Mouse (Mus musculus) cerebellum, adult 2 months (tissue): ENCODE data around the gene Etfb.

ENCODE experiments used
- CTCF ChIP-seq: fragments of 200-500 bp; IDR thresholded peaks from 2 replicates; pipeline ENCODE4 v1.5.1; 2011; ENCODE audit warnings: low read depth, mild to moderate bottlenecking, control low read depth, low read length, moderate library complexity, borderline replicate concordance; ENCODE audit not compliant: insufficient read depth
- POLR2A ChIP-seq: fragments of 200-500 bp; IDR thresholded peaks from 2 replicates; pipeline ENCODE4 v1.6.1; 2011; ENCODE audit warnings: low read length, control low read depth, borderline replicate concordance; ENCODE audit not compliant: insufficient read depth

DNA sequence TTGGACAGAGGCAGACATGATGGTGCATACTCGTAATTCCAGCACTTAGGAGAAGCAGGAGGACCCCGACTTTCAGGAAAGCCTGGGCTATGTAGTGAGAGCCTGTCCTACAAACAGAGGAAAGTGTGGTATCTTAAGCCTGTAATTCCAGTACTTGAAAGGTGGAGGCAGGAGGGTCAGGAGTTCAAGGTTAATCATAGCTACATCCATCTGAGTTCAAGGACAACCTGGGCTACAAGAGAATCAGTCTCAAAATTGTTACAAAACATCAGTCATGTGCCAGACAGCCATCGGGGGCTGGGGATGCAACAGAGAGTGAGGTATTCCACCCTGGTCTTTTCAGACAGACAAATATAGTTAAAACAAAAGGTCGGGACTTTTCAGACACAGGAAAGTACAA lies 11.0 kb upstream of the Etfb start:
- no peak for TF ChIP-seq CTCF
- no peak for TF ChIP-seq POLR2A
